28 mouse cellular contexts compared by ENCODE assay signal in the genomic region with DNA sequence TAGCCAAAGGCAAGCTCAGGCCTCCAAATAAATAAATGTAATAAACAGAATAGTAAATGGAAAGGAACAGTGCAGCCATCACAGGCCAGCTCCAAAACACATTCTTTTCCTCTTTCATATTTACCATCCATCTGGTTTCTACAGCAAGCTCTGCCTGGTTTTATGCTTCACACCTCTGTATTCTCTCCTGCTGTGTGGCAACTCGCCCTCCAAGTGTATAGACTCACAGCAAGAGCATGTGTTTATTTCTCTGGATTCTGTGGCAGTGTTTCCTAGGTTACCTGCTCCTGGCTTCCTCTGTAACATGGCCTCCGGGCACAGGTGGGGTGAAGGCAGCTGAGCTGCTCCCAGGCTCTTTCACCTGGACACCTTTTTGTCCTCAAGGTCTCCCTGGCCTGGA. TPM values are rescaled to one million over a fixed set of nuclear protein-coding genes. Genes with fewer than 3 reads are reported as not detected.
"Had no signal": no experiment of that assay in that cellular context is flagged by ENCODE, and none has a peak within 500 bp of the region (broad histone marks: within the 10 kb centered on the region; RNA-seq: fewer than 3 reads in every experiment).

No protein-coding gene starts in this region.

- H3K4me3 ChIP-seq: limb, embryonic 10.5 days; limb, embryonic 13.5 days; liver, embryonic 12.5 days; liver, embryonic 15.5 days; lung, embryonic 15.5 days; megakaryocyte, embryonic 14.5 days; midbrain, embryonic 10.5 days; midbrain, embryonic 15.5 days; neural tube, embryonic 13.5 days had no signal

- H3K27me3 ChIP-seq: limb, embryonic 13.5 days; liver, embryonic 12.5 days; liver, embryonic 15.5 days; lung, embryonic 15.5 days; midbrain, embryonic 15.5 days; neural tube, embryonic 13.5 days had no signal

- H3K9me3 ChIP-seq: limb, embryonic 10.5 days; limb, embryonic 13.5 days; liver, embryonic 12.5 days; liver, embryonic 15.5 days; lung, embryonic 15.5 days; megakaryocyte, embryonic 14.5 days; midbrain, embryonic 10.5 days; midbrain, embryonic 15.5 days; neural tube, embryonic 13.5 days had no signal

- H3K36me3 ChIP-seq: limb, embryonic 10.5 days; limb, embryonic 13.5 days; liver, embryonic 12.5 days; liver, embryonic 15.5 days; lung, embryonic 15.5 days; midbrain, embryonic 10.5 days; midbrain, embryonic 15.5 days; neural tube, embryonic 13.5 days had no signal

- H3K9ac ChIP-seq: limb, embryonic 13.5 days; liver, embryonic 12.5 days; liver, embryonic 15.5 days; lung, embryonic 15.5 days; midbrain, embryonic 15.5 days; neural tube, embryonic 13.5 days had no signal

- DNase-seq: kidney, adult 2 months; kidney, postnatal 25 days; liver; lung, adult 18-20 months; lung, postnatal 10 days; lung, postnatal 36 days; retina, postnatal 1 day; right cerebral cortex, postnatal 25 days; thymus, adult 18-20 months had no signal

- H3K4me1 ChIP-seq: limb, embryonic 10.5 days; limb, embryonic 13.5 days; liver, embryonic 15.5 days; lung, embryonic 15.5 days; midbrain, embryonic 10.5 days; midbrain, embryonic 15.5 days; neural tube, embryonic 13.5 days had no signal

- H3K27ac ChIP-seq: kidney, postnatal 0 days; limb, embryonic 10.5 days; limb, embryonic 13.5 days; liver, embryonic 12.5 days; liver, embryonic 15.5 days; lung, embryonic 15.5 days; midbrain, embryonic 10.5 days; midbrain, embryonic 15.5 days; neural tube, embryonic 13.5 days; stomach, postnatal 0 days had no signal

RNA-seq across cellular contexts. Expression of gene Olfr524, which starts 13.3 kb away (rescaled TPM):
- total RNA-seq: layer of hippocampus, postnatal 14 days; left cerebral cortex, adult 18-20 months; left cerebral cortex, postnatal 25 days; neutrophil, adult 5-6 weeks had no signal
- polyA plus RNA-seq: intestine, postnatal 0 days; kidney, adult 2 months; kidney, embryonic 14.5 days; kidney, postnatal 0 days; limb, embryonic 10.5 days; limb, embryonic 13.5 days; liver, embryonic 12.5 days; liver, embryonic 15.5 days; midbrain, embryonic 10.5 days; midbrain, embryonic 15.5 days; neural tube, embryonic 13.5 days; stomach, embryonic 14.5 days; stomach, postnatal 0 days had no signal

RNA-seq across cellular contexts. Expression of gene Olfr523, which starts 19.4 kb away (rescaled TPM):
- total RNA-seq: left cerebral cortex, adult 18-20 months; left cerebral cortex, postnatal 25 days had no signal
- polyA plus RNA-seq: intestine, postnatal 0 days; kidney, embryonic 14.5 days; kidney, postnatal 0 days; large intestine, adult 2 months; limb, embryonic 10.5 days; limb, embryonic 13.5 days; liver, embryonic 12.5 days; liver, embryonic 15.5 days; lung, embryonic 15.5 days; midbrain, embryonic 10.5 days; midbrain, embryonic 15.5 days; neural tube, embryonic 13.5 days; stomach, embryonic 14.5 days; stomach, postnatal 0 days had no signal

RNA-seq across cellular contexts. Expression of gene Cd163l1, which starts 25.6 kb away (rescaled TPM):
- total RNA-seq: left cerebral cortex, adult 18-20 months; left cerebral cortex, postnatal 25 days had no signal
- polyA plus RNA-seq: kidney, embryonic 14.5 days; liver, embryonic 12.5 days; midbrain, embryonic 10.5 days; midbrain, embryonic 15.5 days; neural tube, embryonic 13.5 days had no signal

RNA-seq across cellular contexts. Expression of gene Olfr522, which starts 27.9 kb away (rescaled TPM):
- total RNA-seq: layer of hippocampus, postnatal 14 days; left cerebral cortex, adult 18-20 months; left cerebral cortex, postnatal 25 days; neutrophil, adult 5-6 weeks had no signal
- polyA plus RNA-seq: intestine, postnatal 0 days; kidney, adult 2 months; kidney, embryonic 14.5 days; kidney, postnatal 0 days; large intestine, adult 2 months; limb, embryonic 10.5 days; limb, embryonic 13.5 days; liver, embryonic 12.5 days; liver, embryonic 15.5 days; lung, embryonic 15.5 days; midbrain, embryonic 10.5 days; midbrain, embryonic 15.5 days; neural tube, embryonic 13.5 days; stomach, embryonic 14.5 days; stomach, postnatal 0 days had no signal

RNA-seq across cellular contexts. Expression of gene Sprn, which starts 37.8 kb away (rescaled TPM):
- total RNA-seq: neutrophil, adult 5-6 weeks had no signal
- polyA plus RNA-seq: limb, embryonic 10.5 days; liver, embryonic 12.5 days; liver, embryonic 15.5 days had no signal
